Comparison of ENCODE assay signal across 12 mouse cellular contexts in genomic region chr7:24955226-24955625, GRCm38 (mm10). TPM values are rescaled to one million over a fixed set of nuclear protein-coding genes. Genes with fewer than 3 reads are reported as not detected.
DNase-seq lines count a peak whose midpoint lies in the region; ATAC-seq and TF ChIP-seq lines count a peak whose summit lies in the region.
"Had no signal": no experiment of that assay in that cellular context is flagged by ENCODE, and none has a peak within 500 bp of the region (broad histone marks: within the 10 kb centered on the region; RNA-seq: fewer than 3 reads in every experiment).

No protein-coding gene starts in this region.

- H3K9me3 ChIP-seq in heart, embryonic 14.5 days (ENCODE audit: control insufficient read depth, low read length): no peaks in the 10 kb centered on the region
- no peaks in the 10 kb centered on the region for H3K9me3 ChIP-seq in hindbrain, embryonic 13.5 days
- no peaks in the 10 kb centered on the region; the same call in 1 of the 2 replicates for H3K9me3 ChIP-seq in midbrain, embryonic 13.5 days

- no peak for TF ChIP-seq CTCF in bone marrow, adult 2 months (IDR thresholded peaks at IDR 0.05; ENCODE audit: control insufficient read depth, insufficient read depth, low read length)

- peak overlapping the region; percentile 55 for H3K4me2 ChIP-seq in heart, embryonic 14.5 days (ENCODE audit: low read length)
- H3K4me2 ChIP-seq in hindbrain, embryonic 13.5 days: peak overlapping the region; percentile 54
- peak overlapping the region; percentile 58 for H3K4me2 ChIP-seq in midbrain, embryonic 13.5 days (replicated peaks)

- TF ChIP-seq POLR2A in bone marrow, adult 2 months (IDR thresholded peaks at IDR 0.05; ENCODE audit: borderline replicate concordance, control insufficient read depth, low read depth, low read length): no peak

- H3K27me3 ChIP-seq in heart, embryonic 14.5 days (ENCODE audit: control insufficient read depth, insufficient read depth, low read length): peaks cover 73% of the 10 kb centered on the region
- peaks cover 72% of the 10 kb centered on the region for H3K27me3 ChIP-seq in hindbrain, embryonic 13.5 days
- peaks cover 71% of the 10 kb centered on the region for H3K27me3 ChIP-seq in midbrain, embryonic 13.5 days

- H3K9ac ChIP-seq in heart, embryonic 14.5 days (ENCODE audit: low read length): 0 out of 2 replicates have a peak overlapping the region, but pooled peaks have one; percentile 21
- peak overlapping the region; percentile 65 for H3K9ac ChIP-seq in hindbrain, embryonic 13.5 days
- peak overlapping the region; percentile 59 for H3K9ac ChIP-seq in midbrain, embryonic 13.5 days (replicated peaks)

- DNase-seq in heart, postnatal 4 days: no peak
- DNase-seq in spleen, postnatal 10 days (ENCODE audit: low spot score in 2 of 2): no peak
- no peak for DNase-seq in gastrocnemius, postnatal 4 days (ENCODE audit: low spot score in 2 of 2)
- DNase-seq: adrenal gland, postnatal 10 days had no signal

- H3K4me1 ChIP-seq in heart, embryonic 14.5 days (ENCODE audit: control insufficient read depth in 2 of 2, insufficient read depth in 2 of 2, low read length in 2 of 2): peaks cover 3 to 11% of the 10 kb centered on the region in 2 experiments; a peak in 2 of 4 replicates
- H3K4me1 ChIP-seq in bone marrow, adult 2 months (ENCODE audit: control insufficient read depth, insufficient read depth, low read length): no peaks in the 10 kb centered on the region
- H3K4me1 ChIP-seq in hindbrain, embryonic 13.5 days (replicated peaks): peaks cover 50% of the 10 kb centered on the region
- H3K4me1 ChIP-seq in midbrain, embryonic 13.5 days (replicated peaks): peaks cover 39% of the 10 kb centered on the region

- H3K4me3 ChIP-seq in heart, embryonic 14.5 days (ENCODE audit: control insufficient read depth in 1 of 2, insufficient read depth in 1 of 2, low read depth in 1 of 2, low read length in 2 of 2): peak overlapping the region; percentile 17 to 25; a peak in 3 of 4 replicates
- no peak overlapping the region for H3K4me3 ChIP-seq in bone marrow, adult 2 months (replicated peaks; ENCODE audit: control insufficient read depth, low read depth, low read length)
- H3K4me3 ChIP-seq in hindbrain, embryonic 13.5 days: peak overlapping the region; percentile 31
- peak overlapping the region; percentile 37 for H3K4me3 ChIP-seq in midbrain, embryonic 13.5 days (replicated peaks)
- H3K4me3 ChIP-seq: erythroblast, embryonic 14.5 days; myocyte had no signal

- ATAC-seq in heart, embryonic 14.5 days (ENCODE audit: insufficient number of reproducible peaks, insufficient read depth, low FRiP score, low read depth): no peak
- no peak for ATAC-seq in hindbrain, embryonic 13.5 days (ENCODE audit: low FRiP score)
- no peak for ATAC-seq in midbrain, embryonic 13.5 days
- ATAC-seq in megakaryocyte, adult 5-6 weeks (ENCODE audit: poor library complexity, severe bottlenecking): no peak

- H3K36me3 ChIP-seq in heart, embryonic 14.5 days (ENCODE audit: control insufficient read depth, insufficient read depth, low read length): no peaks in the 10 kb centered on the region
- no peaks in the 10 kb centered on the region for H3K36me3 ChIP-seq in hindbrain, embryonic 13.5 days
- H3K36me3 ChIP-seq in midbrain, embryonic 13.5 days: no peaks in the 10 kb centered on the region

- H3K27ac ChIP-seq in heart, embryonic 14.5 days (replicated peaks in 1 of 2; ENCODE audit: control insufficient read depth in 1 of 2, insufficient read depth in 1 of 2, low read depth in 2 of 2, low read length in 2 of 2): no peak overlapping the region
- peak overlapping the region; percentile 8; the same call in 1 of the 2 replicates for H3K27ac ChIP-seq in bone marrow, adult 2 months (ENCODE audit: control insufficient read depth, insufficient read depth, low read depth, low read length, poor library complexity)
- H3K27ac ChIP-seq in hindbrain, embryonic 13.5 days: no peak overlapping the region
- H3K27ac ChIP-seq in midbrain, embryonic 13.5 days: no peak overlapping the region

- WGBS in heart, embryonic 14.5 days: 4% methylated on average over 14 of the region's 33 CpGs
- WGBS in bone marrow, adult 2 months: 44% methylated on average over 32 of the region's 33 CpGs
- 4% methylated on average over 17 of the region's 33 CpGs for WGBS in hindbrain, embryonic 13.5 days
- WGBS in midbrain, embryonic 13.5 days: 2% methylated on average over 26 of the region's 33 CpGs

RNA-seq across cellular contexts. Expression of gene Gm4881, which starts 10.9 kb away (rescaled TPM):
- not detected in 2 replicates for polyA plus RNA-seq in heart, embryonic 14.5 days (2014; fragmentation: Nextera tagmentation; extraction: Ambion mirVana)
- total RNA-seq in heart, postnatal 4 days (2021): not detected
- polyA plus RNA-seq in bone marrow, adult 2 months (2011; ENCODE audit: insufficient read depth, insufficient read length, low replicate concordance, missing spikeins): not detected in 2 replicates
- 5.1 and 5.8 TPM in 2 replicates for polyA plus RNA-seq in hindbrain, embryonic 13.5 days (2015; fragmentation: Nextera tagmentation; extraction: Ambion mirVana)
- polyA plus RNA-seq in midbrain, embryonic 13.5 days (2015; fragmentation: Nextera tagmentation; extraction: Ambion mirVana): 5.7 and 6.4 TPM in 2 replicates
- not detected in 2 replicates for total RNA-seq in megakaryocyte, adult 5-6 weeks (2015)
- total RNA-seq in megakaryocyte, adult 5-6 weeks (2017): not detected in 2 replicates
- not detected for total RNA-seq in gastrocnemius, postnatal 4 days (2021)
- total RNA-seq: adrenal gland, postnatal 10 days; layer of hippocampus, postnatal 10 days had no signal
- polyA plus RNA-seq: erythroblast, embryonic 14.5 days; myocyte had no signal

RNA-seq across cellular contexts. Expression of gene Rabac1, which starts 17.3 kb away (rescaled TPM):
- 254 and 263 TPM in 2 replicates for polyA plus RNA-seq in heart, embryonic 14.5 days (2014; fragmentation: Nextera tagmentation; extraction: Ambion mirVana)
- total RNA-seq in heart, postnatal 4 days (2021): 100 to 1,000 TPM; 212 to 234 TPM
- polyA plus RNA-seq in bone marrow, adult 2 months (2011; ENCODE audit: insufficient read depth, insufficient read length, low replicate concordance, missing spikeins): 31.0 and 76.4 TPM in 2 replicates
- 220 and 226 TPM in 2 replicates for polyA plus RNA-seq in hindbrain, embryonic 13.5 days (2015; fragmentation: Nextera tagmentation; extraction: Ambion mirVana)
- 171 and 176 TPM in 2 replicates for polyA plus RNA-seq in midbrain, embryonic 13.5 days (2015; fragmentation: Nextera tagmentation; extraction: Ambion mirVana)
- 85.5 and 102 TPM in 2 replicates for total RNA-seq in megakaryocyte, adult 5-6 weeks (2015)
- 73.1 and 79.3 TPM in 2 replicates for total RNA-seq in megakaryocyte, adult 5-6 weeks (2017)
- total RNA-seq in gastrocnemius, postnatal 4 days (2021): 100 to 1,000 TPM; 157 to 161 TPM

RNA-seq across cellular contexts. Expression of gene Atp1a3, which starts 50.5 kb away (rescaled TPM):
- polyA plus RNA-seq in heart, embryonic 14.5 days (2014; fragmentation: Nextera tagmentation; extraction: Ambion mirVana): 0.67 and 0.76 TPM in 2 replicates
- under 1 TPM; 0.31 to 0.47 TPM for total RNA-seq in heart, postnatal 4 days (2021)
- polyA plus RNA-seq in bone marrow, adult 2 months (2011; ENCODE audit: insufficient read depth, insufficient read length, low replicate concordance, missing spikeins): 6.1 and 13.9 TPM in 2 replicates
- 253 and 258 TPM in 2 replicates for polyA plus RNA-seq in hindbrain, embryonic 13.5 days (2015; fragmentation: Nextera tagmentation; extraction: Ambion mirVana)
- 189 and 195 TPM in 2 replicates for polyA plus RNA-seq in midbrain, embryonic 13.5 days (2015; fragmentation: Nextera tagmentation; extraction: Ambion mirVana)
- total RNA-seq in megakaryocyte, adult 5-6 weeks (2015): 126 and 128 TPM in 2 replicates
- total RNA-seq in megakaryocyte, adult 5-6 weeks (2017): 61.6 and 106 TPM in 2 replicates
- under 1 TPM; 0.20 to 0.44 TPM for total RNA-seq in gastrocnemius, postnatal 4 days (2021)

RNA-seq across cellular contexts. Expression of gene Arhgef1, which starts 52.5 kb away (rescaled TPM):
- polyA plus RNA-seq in heart, embryonic 14.5 days (2014; fragmentation: Nextera tagmentation; extraction: Ambion mirVana): 58.4 and 63.3 TPM in 2 replicates
- 10 to 100 TPM; 87.0 to 88.2 TPM for total RNA-seq in heart, postnatal 4 days (2021)
- polyA plus RNA-seq in bone marrow, adult 2 months (2011; ENCODE audit: insufficient read depth, insufficient read length, low replicate concordance, missing spikeins): 178 and 354 TPM in 2 replicates
- 56.0 and 56.4 TPM in 2 replicates for polyA plus RNA-seq in hindbrain, embryonic 13.5 days (2015; fragmentation: Nextera tagmentation; extraction: Ambion mirVana)
- polyA plus RNA-seq in midbrain, embryonic 13.5 days (2015; fragmentation: Nextera tagmentation; extraction: Ambion mirVana): 46.7 and 59.2 TPM in 2 replicates
- 142 and 156 TPM in 2 replicates for total RNA-seq in megakaryocyte, adult 5-6 weeks (2015)
- 116 and 142 TPM in 2 replicates for total RNA-seq in megakaryocyte, adult 5-6 weeks (2017)
- total RNA-seq in gastrocnemius, postnatal 4 days (2021): 10 to 100 TPM; 79.6 to 98.8 TPM

RNA-seq across cellular contexts. Expression of gene Cd79a, which starts 58.0 kb away (rescaled TPM):
- polyA plus RNA-seq in heart, embryonic 14.5 days (2014; fragmentation: Nextera tagmentation; extraction: Ambion mirVana): not detected in 2 replicates
- total RNA-seq in heart, postnatal 4 days (2021): 1 to 10 TPM in 1 of 2 experiments, under 1 TPM in 1; 0.88 to 1.4 TPM
- polyA plus RNA-seq in bone marrow, adult 2 months (2011; ENCODE audit: insufficient read depth, insufficient read length, low replicate concordance, missing spikeins): 82.1 and 126 TPM in 2 replicates
- polyA plus RNA-seq in hindbrain, embryonic 13.5 days (2015; fragmentation: Nextera tagmentation; extraction: Ambion mirVana): 0.35 and 0.38 TPM in 2 replicates
- polyA plus RNA-seq in midbrain, embryonic 13.5 days (2015; fragmentation: Nextera tagmentation; extraction: Ambion mirVana): 0.35 and 0.40 TPM in 2 replicates
- total RNA-seq in megakaryocyte, adult 5-6 weeks (2015): 0.64 and 1.0 TPM in 2 replicates
- 0.18 and 0.24 TPM in 2 replicates for total RNA-seq in megakaryocyte, adult 5-6 weeks (2017)
- under 1 TPM; 0.31 to 0.98 TPM for total RNA-seq in gastrocnemius, postnatal 4 days (2021)
- total RNA-seq: layer of hippocampus, postnatal 10 days had no signal

Comparison
In these comparisons a context has a peak if more than half of its experiments do, and no peak if none do; other contexts are left out.
1. RNA of gene Atp1a3, which starts 50.5 kb away (polyA plus RNA-seq): 253 to 258 TPM in hindbrain, embryonic 13.5 days and 189 to 195 TPM in midbrain, embryonic 13.5 days; 6.1 to 13.9 TPM in bone marrow, adult 2 months and 0.67 to 0.76 TPM in heart, embryonic 14.5 days; every median in the first group is over 10 times any median in the second.
2. Peak in every context shown above with its lines, with median percentiles within 50 percentile points of each other: H3K4me2 ChIP-seq and H3K9ac ChIP-seq.